Mouse (Mus musculus) thymus, postnatal 4 days (tissue): Measurements from ENCODE around the gene Cacnb3.

ENCODE experiments used
- DNase-seq: peaks from one replicate; pipeline ENCODE4 v3.0.0; 2021

Cacnb3 gene

GRCm38 (mm10) chr15:98677977-98678376 lies 47.3 kb downstream of the Cacnb3 start:
- no peak for DNase-seq

DNA sequence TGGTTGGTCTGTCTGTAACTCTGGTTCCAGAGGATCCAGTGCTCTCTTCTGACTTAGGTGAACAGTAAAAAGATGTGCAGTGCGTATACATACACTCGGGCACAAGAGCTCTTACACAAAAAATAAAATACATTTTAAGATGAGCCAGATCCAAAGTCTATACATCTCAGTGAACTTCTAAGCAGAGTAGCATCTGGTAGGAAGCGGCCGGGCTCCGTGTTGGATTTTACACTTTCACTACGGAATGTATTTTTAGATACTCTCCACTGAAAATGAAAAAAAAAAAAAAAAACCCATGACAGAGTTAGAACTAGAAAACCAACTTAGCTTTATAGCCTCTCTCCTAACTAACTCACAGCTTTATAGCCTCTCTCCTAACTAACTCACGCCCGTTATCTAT lies 50.0 kb downstream of the Cacnb3 start:
- no peak for DNase-seq

DNA sequence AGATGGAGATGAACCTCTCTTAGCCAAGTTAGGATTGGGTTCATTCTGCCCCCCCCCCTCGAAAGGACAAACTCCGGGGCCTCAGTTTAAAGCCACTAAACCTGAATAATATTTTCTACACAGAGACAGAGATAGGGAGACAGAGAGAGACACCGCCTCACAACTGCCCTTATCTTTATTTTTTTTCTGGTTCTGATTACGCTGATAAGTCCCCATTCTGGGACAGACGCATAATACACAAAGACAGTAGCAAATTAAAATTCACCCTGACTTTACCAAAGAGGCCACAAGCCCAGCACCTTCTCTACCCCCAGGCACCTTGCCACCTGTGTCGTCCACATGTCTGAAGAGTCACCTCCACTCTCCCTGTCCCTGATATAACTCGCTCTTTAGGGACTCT lies 51.0 kb downstream of the Cacnb3 start:
- no peak for DNase-seq

DNA sequence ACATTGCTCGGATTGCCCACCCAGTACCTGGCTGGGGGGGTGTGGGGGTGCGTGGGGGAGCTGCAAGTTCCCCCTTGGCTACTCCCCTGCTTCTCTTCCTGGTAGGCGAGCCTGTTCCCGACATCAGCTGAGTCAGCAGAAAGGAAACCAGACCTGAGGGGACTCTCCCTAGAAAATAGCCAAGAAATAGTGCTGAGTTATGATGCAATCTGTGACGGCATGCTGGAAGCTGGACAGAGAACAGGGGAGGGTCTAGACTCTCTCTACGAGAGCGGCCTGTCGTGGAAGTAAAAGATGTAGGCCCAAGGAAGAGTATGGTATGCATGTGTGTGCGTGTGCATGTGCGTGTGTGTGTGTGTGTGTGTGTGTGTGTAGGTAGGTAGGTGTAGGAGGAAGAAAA lies 52.5 kb downstream of the Cacnb3 start:
- DNase-seq, result no peak

DNA sequence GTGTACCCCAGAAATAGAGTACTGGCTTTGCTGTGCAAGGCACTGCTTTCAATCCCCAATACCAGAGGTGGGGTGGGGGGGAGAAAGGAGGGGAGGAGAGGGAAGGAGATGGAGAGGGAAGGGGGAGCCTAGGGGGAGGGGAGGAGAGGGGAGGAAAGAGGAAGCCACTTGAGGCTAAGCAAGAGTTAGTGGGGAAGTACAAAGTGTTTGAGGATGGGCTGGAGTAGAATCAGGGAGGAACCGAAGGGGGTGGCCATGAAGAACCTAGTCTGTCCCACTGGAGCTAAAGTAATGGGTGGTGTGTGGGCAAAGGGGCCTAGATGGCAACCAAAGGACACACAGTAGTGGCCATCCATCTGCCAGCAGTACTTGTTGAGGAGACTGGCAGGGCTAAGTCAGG lies 53.1 kb downstream of the Cacnb3 start:
- no peak for DNase-seq

- DNase-seq, result peak; percentile 37
These were observed 55.3 kb downstream of the Cacnb3 start for GRCm38 (mm10) chr15:98685926-98686325.

- no peak for DNase-seq
These were observed 59.0 kb downstream of the Cacnb3 start for GRCm38 (mm10) chr15:98689682-98690081.

GRCm38 (mm10) chr15:98691486-98692147 lies 61.0 kb downstream of the Cacnb3 start:
- no peak for DNase-seq

GRCm38 (mm10) chr15:98692171-98692715 lies 61.6 kb downstream of the Cacnb3 start:
- DNase-seq, result no peak
